Mouse (Mus musculus) splenic B cell, adult 2 months (primary cell): Measurements from ENCODE around the gene F12.

Source experiments
- DNase-seq: peaks from one replicate; pipeline ENCODE4 v3.0.0-alpha.2; 2011; ENCODE audit warnings: low read depth, low spot score
- H3K27me3 ChIP-seq: 2 replicates; pipeline ENCODE4 v1.6.1; 2012; ENCODE audit warnings: mild to moderate bottlenecking, low read length, moderate library complexity, mixed read lengths; ENCODE audit not compliant: control insufficient read depth, poor library complexity, insufficient read depth, severe bottlenecking
- H3K36me3 ChIP-seq: 2 replicates; pipeline ENCODE4 v1.6.1; 2012; ENCODE audit warnings: mild to moderate bottlenecking, low read length, moderate library complexity, mixed read lengths; ENCODE audit not compliant: control insufficient read depth, poor library complexity, insufficient read depth, severe bottlenecking

Gene F12

DNA sequence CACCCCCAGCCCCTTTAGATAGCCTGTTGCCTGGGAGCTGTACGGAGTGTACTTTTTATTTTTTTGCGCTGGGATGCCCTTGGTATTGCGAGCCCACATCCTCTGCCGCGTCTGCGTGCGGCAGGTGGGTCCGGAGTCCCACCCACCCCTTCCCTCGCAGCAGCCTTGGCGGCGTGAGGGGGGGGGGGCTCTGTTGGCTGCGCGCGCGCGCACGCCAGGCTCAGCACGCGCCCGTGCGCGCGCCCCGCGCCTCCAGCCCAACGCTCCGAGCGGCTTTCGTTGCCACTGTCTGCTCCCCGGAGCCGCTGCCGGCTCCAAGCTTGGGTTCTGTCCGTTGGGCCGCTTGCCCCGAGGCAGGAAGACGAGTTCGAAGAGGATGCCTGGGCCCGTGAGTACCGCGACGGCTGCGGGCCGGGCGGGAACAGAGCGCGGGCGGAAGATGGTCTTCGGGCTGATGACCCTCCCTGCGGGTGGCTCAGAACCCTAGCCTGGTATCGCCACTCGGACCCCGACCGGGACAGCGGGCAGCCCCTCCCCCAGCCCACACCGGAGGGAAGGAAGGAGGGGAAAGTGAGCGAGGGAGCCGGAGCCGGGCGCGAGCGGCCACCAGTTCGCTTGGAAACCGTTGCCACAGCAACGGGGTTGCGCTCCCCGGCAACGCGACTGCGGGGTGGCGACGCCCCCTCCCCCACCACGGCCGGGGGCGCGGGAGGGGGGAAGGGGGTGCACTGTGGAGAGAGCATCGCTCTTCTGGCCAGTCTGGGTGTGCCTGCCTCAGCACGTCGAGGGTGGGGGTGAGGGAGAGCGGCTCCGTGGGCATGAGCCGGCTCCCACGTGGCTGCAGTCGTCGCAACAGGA, 37.7 kb upstream of the F12 start, which contains the start of gene Prr7:
TSS of gene Prr7 (plus strand) at position 241 of the 858 bp plus-strand sequence.
- Histone ChIP-seq H3K27me3 (no peaks in the 10 kb centered on the region), H3K36me3 (peaks cover 6% of the 10 kb centered on the region; the same call in 1 of the 2 replicates)
- peak; percentile 59 for DNase-seq

- H3K36me3 ChIP-seq, result peaks cover 12% of the 10 kb centered on the region; the same call in 1 of the 2 replicates
- no peaks in the 10 kb centered on the region for H3K27me3 ChIP-seq
- no peak for DNase-seq
Observed at GRCm38 (mm10) chr13:55463399-55464026, 36.9 kb upstream of the F12 start.

GRCm38 (mm10) chr13:55462965-55463364, 36.4 kb upstream of the F12 start:
- Histone ChIP-seq H3K36me3 (peaks cover 13% of the 10 kb centered on the region; the same call in 1 of the 2 replicates), H3K27me3 (no peaks in the 10 kb centered on the region)
- DNase-seq, result no peak

GRCm38 (mm10) chr13:55451785-55452549, 25.4 kb upstream of the F12 start:
- DNase-seq, result no peak
- peaks cover 45% of the 10 kb centered on the region for H3K36me3 ChIP-seq
- no peaks in the 10 kb centered on the region for H3K27me3 ChIP-seq

GRCm38 (mm10) chr13:55451296-55451695, 24.7 kb upstream of the F12 start:
- H3K27me3 ChIP-seq, result no peaks in the 10 kb centered on the region
- peaks cover 44% of the 10 kb centered on the region for H3K36me3 ChIP-seq
- DNase-seq, result no peak

DNA sequence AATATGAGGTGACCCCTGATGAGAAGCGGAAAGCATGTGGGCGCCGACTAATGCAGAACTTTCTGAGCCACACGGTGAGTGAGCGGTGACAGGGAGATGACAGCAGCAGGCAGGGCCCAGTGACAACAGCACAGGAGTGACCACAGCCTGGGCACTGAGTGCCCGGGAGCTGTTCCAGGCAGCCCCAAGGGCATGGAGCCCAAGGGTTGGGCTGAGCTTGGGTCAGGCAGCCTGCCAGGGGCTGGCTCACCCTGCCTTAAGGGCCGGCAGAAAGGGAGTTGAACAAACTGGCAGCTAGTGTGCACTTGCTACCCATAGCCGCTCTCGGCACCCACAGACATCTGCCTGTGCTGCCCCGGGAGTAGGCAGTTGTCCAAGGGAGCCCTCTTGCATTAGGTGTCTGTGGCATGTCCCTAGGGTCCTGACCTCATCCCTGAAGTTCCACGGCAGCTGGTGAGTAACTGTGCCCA, 24.0 kb upstream of the F12 start:
- no peak for DNase-seq
- H3K36me3 ChIP-seq, result peaks cover 39% of the 10 kb centered on the region
- no peaks in the 10 kb centered on the region for H3K27me3 ChIP-seq

DNA sequence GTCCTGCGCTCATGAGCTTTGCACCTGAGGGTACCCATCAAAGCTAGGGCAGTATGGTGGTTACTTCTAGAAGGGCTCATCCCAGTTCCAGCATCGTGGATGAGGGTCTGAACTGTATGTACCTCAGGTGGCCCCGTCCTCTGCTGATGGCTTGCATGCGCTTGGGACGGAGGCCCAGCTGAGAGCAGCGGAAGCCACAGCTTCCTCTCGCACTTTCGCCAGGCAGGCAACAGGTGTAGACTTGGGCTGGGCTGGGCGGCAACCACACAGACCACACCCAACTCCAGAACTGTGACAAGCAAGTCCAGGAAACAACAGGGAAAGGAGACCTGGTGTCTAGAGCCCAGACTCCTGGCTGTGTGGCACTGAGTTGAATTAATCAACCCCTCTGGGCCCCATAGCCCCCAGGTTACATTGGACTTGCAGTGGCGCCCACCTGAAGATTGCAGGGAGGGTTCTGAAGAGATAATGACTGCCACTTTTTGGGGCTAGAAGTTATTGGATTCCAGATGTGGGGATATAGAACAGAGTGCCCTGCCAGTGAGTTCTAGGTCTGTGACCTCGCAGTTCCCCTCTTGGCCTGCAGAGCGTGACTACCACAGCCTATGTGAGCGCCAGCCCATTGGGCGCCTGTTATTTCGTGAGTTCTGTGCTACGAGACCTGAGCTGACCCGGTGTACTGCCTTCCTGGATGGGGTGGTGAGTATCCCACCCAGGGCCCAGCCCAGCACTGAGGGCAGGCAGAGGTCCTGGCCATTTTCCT, 23.3 kb upstream of the F12 start:
- peak; percentile 77 for DNase-seq
- Histone ChIP-seq H3K27me3 (no peaks in the 10 kb centered on the region), H3K36me3 (peaks cover 34% of the 10 kb centered on the region)

GRCm38 (mm10) chr13:55449205-55449604, 22.6 kb upstream of the F12 start:
- Histone ChIP-seq H3K27me3 (no peaks in the 10 kb centered on the region), H3K36me3 (peaks cover 32% of the 10 kb centered on the region)
- DNase-seq, result peak; percentile 45

DNA sequence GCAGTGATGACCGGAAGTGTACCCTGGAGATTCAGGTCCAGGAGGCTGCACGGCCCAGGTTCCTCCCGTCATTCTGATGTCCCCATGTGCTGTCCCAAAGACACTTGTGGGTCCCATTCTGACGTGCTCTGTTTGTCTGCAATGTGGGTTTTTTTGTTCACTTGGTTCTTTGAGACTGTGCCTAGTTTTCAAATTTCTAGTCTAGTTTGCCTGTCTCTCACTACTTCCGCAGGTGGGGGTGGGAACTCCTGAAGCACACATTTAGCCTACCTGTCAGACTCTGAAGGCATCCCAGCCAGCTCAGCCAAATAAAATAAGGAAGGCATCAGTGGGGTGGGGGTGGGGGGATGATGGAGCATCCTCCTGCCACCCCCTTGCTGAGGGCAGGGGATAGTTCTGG, 21.5 kb upstream of the F12 start:
- H3K36me3 ChIP-seq, result peaks cover 26% of the 10 kb centered on the region

DNA sequence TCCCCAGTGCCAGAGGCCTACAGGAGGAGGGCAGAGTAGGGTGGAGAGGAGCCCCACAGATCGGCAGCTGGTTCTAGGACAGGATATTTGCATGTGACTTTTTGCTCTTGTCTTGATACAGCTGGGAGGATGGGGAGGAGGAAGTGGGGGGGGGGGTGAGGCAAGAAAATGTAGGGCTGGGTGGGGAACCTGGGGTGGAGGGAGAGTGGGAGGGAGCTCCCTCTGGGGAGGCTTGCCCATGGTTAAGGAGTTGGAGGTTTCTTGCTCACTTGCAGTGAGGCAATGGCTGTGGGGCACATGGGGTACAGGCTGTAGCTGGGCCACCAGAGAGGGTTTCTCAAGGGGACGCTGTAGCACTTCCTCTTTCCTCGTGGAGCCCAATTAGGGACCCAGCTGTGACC, 20.9 kb upstream of the F12 start:
- DNase-seq, result peak; percentile 76
- Histone ChIP-seq H3K27me3 (no peaks in the 10 kb centered on the region), H3K36me3 (peaks cover 21% of the 10 kb centered on the region)

More for the DNA sequence above, 21.5 kb upstream of the F12 start:
- H3K27me3 ChIP-seq, result no peaks in the 10 kb centered on the region
- DNase-seq, result no peak

- peak; percentile 35 for DNase-seq
- peaks cover 12% of the 10 kb centered on the region for H3K36me3 ChIP-seq
- no peaks in the 10 kb centered on the region for H3K27me3 ChIP-seq
Observed at GRCm38 (mm10) chr13:55446483-55447105, 20.0 kb upstream of the F12 start.

DNA sequence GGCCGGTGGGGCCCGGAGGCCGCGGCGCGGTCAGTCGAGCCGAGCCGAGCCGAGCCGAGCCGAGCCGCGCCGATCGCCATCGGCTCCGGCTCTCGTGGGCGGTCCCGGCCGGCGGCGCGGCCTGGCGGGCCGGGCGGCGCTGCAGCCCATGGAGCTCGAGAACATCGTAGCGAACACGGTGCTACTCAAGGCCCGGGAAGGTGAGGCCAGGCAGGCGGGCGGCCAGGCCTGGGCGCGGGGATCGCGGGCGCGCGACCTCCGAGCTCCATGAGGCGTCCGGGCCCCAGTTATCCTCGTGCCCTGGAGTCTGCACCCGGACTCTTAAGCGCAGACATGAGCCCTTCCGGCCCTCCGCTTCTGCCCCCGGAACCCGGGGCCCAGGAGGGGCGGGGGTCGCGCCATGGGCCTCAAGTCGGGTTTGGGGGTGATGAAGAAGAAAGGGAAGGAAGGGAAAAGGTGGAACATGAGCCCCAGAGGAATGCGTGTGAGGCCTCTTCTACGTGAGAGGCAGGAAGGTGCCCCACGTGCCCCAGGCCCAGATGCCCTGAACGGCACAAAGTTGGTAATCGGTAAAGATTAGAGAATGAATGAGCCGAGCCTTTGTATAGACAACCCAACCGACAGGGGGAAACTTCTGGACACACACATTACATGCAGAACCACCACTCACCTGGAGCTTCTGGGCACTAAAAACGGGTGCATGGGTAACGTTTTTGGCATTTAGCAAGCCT, 18.9 kb upstream of the F12 start:
- DNase-seq, result no peak
- no peaks in the 10 kb centered on the region for H3K27me3 ChIP-seq
- H3K36me3 ChIP-seq, result peaks cover 5% of the 10 kb centered on the region

- DNase-seq, result peak; percentile 100
- no peaks in the 10 kb centered on the region for H3K27me3 ChIP-seq
- H3K36me3 ChIP-seq, result no peaks in the 10 kb centered on the region; the same call in none of the 2 replicates
Observed at GRCm38 (mm10) chr13:55444937-55445315, 18.3 kb upstream of the F12 start, which contains the start of gene Grk6. Grk6 (plus strand) TSS chr13:55445072.
